Mouse (Mus musculus) skeletal muscle tissue, adult 2 months (tissue): ENCODE measurements at regions not wholly inside any gene's neighbourhood (a gene's known extent, or its start where the extent isn't known, plus 50 kb on each side); places are given as distances from the start of the nearest gene placed in this dataset.
A peak's percentile ranks its signal among the peaks of the same experiment; 100 is the strongest.
"Not testable (repeated sequence)": the region's sequence is repeated elsewhere in the genome, so short reads cannot be mapped to it uniquely, and the experiment has no call there.

Experiments used
- DNase-seq: peaks from one replicate; pipeline ENCODE4 v3.0.0-alpha.2; 2012; ENCODE audit warnings: low read depth, low spot score

DNA sequence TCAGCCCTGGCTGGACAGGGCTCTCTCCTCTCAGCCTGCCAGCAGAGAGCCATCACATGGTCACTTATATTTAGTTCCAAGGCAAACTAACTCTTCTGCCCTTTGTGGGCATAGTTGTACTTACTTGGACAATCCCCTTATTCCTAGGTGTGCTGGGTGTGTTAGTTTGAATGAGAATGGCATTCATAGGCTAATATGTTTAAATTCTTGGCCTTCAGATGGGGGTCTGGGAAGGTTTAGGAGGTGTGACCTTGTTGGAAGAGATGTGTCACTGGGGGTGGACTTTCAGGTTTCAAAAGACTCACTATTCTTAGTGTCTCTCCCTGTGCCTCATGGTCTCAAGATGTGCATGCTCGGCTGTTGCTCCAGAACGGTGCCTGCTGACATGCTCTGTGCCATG is 250.5 kb upstream of the Myo3a start:
- no peak for DNase-seq

DNA sequence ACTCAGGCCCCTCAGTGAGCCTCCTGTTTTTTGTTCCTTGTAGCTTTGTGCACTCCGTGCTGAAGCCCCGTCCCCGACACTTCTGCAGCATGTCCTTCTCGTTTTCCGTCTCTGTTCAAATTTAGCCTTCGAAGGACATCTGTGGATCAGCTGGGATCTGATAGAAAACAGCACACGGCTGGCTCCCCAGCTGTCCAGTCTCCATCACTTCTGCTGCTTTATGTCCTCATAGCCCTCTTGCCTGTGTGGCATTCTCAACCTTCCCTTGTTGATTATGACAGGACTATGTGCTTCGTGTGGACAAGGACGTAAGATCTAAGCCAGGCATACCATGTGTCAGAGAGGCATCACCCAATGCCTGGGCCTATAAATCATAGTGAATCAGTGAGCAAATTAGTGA is 247.1 kb upstream of the Myo3a start:
- no peak for DNase-seq

DNA sequence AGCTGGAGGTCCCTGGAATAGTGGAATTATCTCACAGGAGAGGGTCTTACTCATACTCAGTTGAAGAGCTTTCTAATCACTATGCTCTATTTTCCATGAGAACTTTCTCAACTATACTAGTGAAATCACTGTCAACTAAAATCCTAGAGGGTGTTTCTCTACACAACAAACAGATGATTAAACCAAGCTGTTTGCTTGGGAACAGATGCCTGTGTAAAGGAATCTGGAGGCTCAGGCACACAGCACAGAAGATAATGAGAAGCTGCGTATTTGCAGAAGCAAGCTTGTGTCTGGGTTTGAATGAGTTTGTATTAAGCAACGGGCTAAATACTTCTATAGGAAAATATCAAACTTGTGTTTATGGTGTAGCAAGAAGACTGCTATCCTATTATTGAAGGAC is 202.9 kb upstream of the Myo3a start:
- no peak for DNase-seq

DNA sequence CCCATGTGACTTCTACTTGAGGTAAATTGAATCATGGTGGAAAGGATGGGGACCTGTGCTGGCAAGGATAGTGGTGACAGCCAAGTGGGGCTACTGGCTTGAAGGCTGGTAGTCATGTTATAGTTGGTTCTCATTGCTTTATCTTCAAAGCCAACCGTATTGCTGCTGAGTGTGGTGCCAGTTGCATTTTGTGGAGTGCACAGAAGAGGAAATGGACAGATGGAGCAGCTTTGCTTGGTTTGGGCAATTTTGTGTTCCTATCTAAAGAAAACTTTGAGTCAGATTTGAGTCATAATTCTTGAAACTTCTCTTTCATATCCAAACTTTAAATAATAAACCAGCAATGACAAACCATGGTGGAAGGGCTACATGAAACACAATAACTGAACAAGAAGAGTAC is 200.5 kb upstream of the Myo3a start:
- DNase-seq = no peak

DNA sequence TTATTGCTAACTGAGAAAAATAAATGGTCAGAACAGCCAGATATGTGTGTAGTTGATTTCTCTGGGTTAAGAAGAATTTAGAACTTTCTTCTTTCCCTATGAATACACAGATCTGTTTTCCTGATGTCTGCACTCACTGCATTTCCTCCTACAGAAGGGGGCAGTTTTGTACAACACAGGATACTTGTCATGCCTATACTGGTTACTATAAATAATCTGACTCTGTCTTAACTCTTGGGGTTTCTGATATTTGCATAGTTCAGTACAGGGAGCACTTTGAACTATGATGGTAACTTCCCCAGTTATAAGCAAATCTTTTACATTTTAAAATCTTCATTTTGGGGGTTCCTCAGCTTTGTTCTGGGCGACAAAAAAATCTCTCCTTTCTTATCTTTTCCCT is 198.7 kb upstream of the Myo3a start:
- no peak for DNase-seq

DNA sequence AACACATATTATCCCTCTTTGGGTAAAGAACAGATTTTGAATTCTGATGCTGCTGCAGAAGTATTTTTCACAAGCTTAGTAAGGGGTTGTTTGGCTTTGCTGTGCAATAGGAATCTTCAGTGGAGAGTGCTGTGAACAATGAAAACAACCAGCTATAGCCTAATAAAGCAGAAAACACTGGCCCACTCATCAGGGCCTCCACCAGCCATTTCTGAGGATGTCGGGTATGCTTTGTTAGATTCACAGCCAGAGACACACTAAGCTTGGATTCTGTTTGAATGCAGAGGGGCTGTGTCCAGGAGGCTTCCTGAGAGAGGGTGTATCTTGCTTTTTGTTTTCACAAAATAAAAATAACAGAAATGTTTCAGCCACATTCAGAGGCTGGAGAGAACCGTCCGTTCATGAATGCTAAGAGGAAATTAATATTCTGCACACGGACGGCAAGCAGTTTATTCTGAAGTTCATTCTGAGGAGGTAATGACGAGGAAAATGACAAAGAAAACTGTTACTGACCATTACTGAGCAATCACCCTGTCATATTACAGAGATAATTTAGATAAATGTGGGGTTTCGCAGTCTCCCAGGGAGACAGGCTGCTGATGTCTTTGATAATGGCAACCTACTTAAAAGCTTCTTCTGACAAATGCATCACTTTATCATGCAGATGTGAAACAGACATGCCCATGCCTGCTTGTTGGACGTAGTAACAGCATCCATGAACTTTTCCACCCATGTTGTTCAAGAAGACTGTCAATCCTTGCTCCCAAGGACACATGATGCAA is 198.1 kb upstream of the Myo3a start:
- no peak for DNase-seq

DNA sequence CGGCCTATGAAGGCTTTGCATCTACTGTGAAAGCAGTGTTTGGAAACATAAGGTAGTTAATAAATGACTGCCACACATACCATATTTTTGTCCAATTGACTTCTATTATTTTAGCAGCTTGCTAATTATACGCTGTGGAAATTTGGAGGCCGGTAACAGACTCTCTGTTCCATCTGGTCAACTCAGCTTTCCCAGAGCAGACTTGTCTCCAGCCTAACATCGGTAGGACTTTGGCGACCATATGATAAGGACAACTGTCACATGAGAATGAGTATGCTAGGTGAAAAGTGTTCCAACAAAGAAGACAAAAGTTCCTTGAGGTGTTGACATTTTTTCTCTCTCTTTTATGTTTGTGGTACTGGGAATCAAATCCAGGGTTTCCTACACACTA is 197.5 kb upstream of the Myo3a start:
- no peak for DNase-seq

DNA sequence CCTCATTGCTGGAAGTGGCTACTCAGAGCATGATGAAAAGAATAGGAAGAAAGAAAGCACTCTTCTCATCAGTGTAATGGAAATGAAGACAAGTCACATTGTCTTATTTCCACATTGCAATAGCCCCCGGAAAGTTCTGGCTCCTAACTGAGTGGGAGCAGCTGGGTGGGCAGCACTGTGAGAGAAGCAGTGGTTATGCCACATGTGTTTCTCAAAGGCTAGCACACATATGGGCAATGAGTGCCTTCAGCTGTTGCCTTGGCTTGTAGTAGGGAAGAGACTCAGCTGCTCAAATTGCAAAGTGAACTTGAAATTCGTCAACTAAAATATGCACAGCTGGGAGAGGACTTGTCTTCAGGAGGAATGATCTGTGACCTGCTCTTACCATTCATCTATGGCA is 190.5 kb upstream of the Myo3a start:
- DNase-seq = peak; percentile 1

DNA sequence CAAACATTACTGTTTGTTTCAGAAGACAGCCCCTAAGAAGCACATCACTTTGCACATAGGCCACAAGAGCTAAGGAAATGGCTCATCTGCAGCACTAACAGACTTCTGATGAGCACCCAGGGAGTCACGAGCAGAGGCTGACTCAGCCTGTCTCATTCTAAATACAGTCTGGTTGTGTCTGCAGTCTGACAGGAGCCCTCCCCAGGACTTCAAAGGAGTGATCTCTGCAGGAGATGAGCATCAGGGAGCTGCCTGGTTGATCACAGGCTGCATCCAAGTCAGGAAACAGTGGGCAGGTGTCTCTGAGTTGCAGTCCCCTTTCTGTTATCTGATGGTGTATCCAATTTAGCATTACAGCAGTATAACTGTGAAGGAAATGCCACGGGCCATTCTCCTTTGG is 188.5 kb upstream of the Myo3a start:
- DNase-seq = no peak

DNA sequence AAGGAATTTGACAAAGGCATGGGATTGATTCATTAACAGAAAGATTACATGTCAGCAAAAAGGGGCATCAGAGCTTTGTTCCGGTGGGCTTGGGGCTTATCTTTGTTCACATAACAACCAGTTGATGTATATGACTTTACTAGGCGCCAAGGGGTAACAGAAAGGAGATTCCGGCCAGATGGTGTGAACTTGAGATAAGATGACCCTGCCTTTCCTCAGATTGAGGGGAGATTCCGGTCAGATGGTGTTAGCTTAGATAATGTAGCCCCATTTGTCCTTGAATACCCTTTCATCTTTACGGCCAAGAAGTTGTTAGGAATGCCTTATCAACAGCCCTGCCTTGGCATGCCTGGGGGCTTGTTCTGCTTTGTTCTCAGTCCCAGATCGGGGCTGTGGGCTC is 183.4 kb upstream of the Myo3a start:
- not testable (repeated sequence) for DNase-seq

DNA sequence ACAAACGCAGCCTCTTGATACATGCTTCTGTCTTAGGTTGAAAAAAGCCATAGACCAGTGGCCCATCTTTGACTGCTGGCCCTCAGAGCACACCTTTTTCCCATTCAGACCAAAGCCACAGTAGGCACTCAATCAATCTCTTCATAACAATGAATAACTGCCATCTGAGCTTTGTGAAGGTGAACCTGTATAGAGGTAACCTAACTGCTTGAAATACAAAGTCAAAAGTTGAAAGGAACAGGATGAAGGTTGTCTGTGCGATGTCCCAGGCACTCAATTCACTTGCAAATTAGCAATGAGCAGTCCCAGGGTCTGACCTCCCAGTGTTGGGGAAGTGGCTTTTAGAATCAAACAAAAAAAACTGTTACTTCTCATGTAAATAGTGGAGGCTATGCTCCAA is 182.4 kb upstream of the Myo3a start:
- no peak for DNase-seq

DNA sequence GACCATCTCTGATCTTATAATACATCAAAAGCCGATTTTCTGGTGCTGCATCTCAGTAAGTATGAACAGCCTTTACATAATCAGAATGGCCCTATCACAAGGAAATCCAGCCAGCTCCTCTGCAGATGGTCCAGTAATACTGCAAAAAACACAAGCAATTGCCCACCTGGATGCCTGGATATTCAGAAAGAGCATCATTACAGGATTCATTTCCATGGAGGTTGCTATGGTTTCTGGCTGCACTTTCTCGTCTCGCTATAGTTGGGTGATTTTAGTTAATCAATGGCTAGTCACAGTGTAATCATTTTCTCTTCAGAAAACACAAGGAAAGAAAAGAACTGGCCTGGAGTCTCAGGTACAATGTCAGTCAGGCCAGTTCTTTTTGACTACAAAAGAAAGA is 179.8 kb upstream of the Myo3a start:
- DNase-seq = no peak

DNA sequence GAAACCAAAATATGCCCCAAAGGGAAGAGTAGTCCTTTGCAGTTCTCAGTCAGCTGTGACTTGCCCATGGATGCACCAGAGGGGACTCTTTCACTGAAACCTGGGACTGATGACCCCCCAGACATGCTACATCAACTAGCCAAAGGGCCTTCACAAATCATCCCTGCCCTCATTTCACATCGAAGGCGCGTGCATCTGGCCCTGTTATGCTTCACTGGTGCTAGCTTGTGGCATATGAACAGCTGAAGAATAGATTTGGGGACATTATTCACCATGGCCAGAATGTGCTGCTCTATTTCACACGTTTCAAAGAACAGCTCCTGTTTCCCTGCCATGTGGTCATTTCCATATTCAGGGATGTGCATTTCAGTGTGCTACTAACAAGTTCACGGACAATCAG is 160.8 kb upstream of the Myo3a start:
- no peak for DNase-seq

DNA sequence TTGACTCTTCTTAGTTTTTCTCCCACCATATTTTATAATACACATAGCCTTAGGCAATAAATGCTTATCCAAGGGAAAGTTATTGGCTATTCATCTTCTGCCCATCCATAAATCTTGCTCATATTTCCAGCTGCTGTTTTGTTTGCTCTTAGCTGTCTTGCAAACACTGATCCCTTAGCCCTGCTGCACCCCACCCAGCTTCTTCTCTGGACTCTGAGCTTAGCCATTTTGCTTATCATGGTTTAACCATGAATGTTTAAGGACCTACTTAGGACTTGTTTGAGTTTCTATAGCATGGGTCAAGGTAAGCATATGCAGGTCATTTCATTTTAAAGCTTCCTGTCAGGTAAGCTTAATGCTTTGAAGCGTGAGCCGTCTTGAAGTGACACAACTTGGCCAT is 130.5 kb upstream of the Myo3a start:
- no peak for DNase-seq

DNA sequence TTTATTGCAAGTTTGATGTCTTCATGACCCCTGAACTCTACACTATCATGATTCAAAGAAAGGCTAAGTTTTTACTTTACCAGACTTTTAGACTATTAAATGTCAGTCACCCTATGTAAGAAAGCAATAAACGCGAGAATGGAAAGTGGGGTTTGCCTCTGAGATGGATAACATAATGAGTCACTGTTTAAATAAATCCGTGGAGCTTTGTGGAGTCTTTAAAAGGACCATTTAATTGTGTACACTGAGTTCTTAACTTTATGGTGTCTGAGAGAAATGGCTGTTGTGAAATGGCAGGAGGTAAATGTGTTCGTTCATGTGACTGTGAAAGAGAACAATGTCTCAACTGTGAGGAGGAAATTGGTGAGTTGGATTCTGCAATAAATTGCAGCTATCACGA is 122.2 kb upstream of the Myo3a start:
- DNase-seq = no peak

DNA sequence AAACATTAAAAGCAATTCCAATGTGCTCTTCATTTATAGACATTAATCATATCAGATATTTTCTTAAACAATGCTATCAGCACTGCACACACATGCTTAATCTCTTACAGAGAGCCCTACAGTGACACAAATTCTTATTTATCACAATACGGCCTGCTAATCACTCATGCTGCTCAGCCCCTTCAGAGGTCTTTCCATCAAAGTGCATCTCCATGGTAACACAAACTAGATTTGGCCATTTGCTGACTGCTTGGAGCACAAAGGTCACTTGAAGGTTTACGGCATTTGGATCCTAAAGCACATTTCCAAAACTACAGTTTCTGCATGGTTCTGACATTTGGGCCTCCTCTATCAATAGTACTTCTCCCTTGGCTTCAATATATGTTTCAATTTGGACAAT is 77.6 kb upstream of the Myo3a start:
- DNase-seq = no peak

DNA sequence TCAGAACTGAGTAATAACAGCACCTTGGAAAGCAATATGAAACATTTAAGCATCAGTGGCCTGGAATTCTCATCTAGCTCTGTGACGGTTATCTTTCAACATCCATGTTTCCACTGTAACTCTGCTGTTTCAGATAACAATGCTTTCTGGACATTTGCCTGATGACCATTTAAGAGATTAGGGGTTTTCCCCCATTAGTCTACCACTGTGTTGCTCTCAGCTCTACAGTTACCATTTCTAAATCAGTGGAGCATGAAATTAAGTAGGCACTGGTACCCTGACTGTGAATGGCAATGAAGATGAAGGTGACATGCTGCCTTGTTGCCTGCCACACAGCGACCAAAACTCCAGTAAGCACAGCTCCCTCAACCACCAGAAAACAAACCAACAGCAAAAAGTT is 70.7 kb upstream of the Myo3a start:
- DNase-seq = no peak

DNA sequence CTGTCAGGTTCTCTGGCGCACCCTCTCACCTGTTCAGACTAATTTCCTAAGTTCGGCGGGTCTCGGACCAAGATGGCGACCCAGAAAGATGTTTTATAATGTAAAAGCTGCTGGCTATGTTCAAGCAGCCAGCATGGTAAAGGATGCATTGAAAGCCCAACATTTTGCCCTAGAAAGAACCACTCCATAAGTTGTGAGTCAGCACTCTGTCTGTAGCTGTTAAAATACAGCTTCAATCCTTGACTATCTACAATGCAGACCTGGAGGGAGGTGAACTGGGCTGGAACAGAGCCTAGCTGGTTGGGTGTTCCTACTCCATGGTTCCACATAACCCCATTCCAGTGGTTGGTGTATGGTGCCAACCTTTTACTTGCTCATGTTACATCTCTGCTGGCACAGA is 61.9 kb upstream of the Myo3a start:
- DNase-seq = no peak

DNA sequence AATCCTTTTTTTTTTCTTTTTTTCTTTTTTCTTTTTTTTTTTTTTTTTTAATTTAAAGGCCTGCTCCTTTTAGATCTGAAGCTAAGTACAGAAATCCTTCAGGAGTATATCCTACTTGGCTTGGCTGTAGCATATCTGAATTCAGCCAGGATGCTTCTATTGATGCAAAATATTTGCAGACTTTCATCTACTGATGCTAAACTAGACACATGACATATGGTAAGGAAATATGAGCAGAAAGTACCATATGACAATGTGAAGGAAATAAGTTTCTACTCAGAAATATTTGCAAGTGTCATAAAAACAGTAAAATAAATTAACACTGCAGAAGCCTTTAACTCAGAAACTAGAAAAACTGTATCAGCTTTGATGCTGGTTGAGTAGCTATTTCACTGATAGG is 61.4 kb upstream of the Myo3a start:
- DNase-seq = no peak
